Mouse (Mus musculus): Measurements from ENCODE around the gene Tnfrsf13c. TPM values are rescaled to one million over a fixed set of nuclear protein-coding genes. Genes with fewer than 3 reads are reported as not detected.
A peak's percentile ranks its signal among the peaks of the same experiment; 100 is the strongest.

Gene Tnfrsf13c
- total RNA-seq, 2 experiments from 2014 or later, result 0.16 to 0.17 TPM

DNA sequence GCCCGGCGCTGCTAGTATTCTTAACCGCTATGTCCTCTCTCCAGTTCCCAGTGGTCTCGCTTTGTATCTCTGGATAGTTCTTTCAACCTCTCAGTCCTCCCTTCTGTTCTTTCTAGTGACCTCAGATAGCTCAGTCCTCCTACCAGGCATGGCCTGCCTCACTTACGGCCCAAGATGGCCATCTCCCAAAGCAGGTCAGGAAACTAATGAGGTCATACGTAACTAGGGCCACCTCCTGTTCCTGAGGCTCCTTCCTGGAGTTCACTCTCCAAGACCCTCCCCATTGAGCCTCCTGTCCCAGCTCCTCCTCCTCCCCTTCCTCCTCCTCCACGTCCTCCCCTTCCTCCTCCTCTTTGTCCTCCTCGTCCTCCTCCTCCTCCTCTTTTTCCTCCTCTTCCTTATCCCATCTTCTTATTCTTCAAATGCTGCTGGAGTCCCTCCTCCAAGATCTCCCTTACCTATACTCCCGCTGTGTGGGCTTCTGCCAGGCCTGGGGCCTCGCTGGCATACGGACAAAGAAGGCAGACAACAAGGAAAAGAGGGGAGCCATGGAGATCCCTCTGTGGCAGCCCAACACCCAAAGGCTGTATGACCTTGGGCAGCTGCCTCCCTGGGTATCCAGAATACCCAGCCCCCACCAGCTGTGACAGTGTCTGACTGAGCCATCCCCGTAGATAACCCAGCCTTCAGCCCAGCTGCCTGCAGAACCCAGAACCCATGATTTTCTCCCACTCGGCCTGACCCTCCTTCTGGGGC is 14.7 kb downstream of the Tnfrsf13c start:
- no peak for DNase-seq (ENCODE audit: low spot score in 2 of 2)

DNA sequence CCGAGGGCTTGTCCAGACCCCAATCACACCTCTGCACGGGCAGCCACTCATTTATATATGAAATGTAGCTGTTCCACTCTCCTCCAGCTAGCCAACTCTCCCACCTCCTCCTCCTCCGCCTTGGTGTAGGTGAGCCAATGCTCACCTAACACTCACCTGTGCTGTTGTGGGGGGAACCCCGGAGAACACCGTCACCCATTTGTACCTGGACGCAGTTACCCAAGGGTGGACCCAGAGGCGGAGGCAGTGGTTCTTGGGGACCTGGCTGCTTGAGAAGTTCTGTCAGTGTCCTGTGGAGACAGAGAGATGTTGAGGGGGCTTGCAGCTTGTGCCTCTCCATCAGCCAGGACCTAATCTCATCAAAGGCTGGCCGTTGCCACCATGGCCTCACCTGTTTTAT is 15.9 kb downstream of the Tnfrsf13c start:
- DNase-seq (ENCODE audit: low spot score in 2 of 2), result no peak

DNA sequence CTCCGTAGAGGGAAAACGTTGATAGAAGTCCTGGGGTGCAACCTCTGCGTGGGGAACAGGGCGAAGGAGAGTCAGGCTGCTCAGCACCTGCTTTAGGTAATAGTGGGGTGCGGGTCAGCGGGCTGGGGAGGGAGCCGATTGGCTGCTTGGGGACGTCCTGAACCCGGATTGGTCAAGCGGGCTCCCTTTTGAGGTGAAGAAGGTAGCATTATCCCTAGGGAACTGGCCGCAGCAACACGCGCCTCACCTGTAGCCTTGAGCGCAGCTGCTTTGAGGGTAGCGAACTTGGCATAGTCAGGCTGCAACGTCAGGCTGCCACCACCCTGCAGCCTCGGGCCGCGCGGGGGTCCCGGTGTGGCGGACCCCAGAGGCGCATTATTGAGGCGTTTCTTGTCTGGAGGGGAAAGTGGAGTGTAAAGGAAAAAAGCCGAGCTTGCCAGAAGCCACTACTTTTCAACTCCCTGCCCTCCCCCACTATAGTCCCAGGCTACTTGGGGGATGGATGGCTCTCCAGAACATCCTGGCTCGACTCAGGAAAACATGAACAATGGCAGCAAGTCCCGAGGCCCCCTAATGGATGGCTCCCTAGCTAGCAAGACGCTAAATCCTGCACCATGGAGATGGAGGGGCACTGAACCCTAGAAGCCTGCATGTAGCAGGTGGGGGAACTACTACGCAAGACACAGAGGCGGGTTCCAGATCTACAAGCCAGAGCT is 16.5 kb downstream of the Tnfrsf13c start:
- DNase-seq (ENCODE audit: low spot score in 2 of 2), result no peak

DNA sequence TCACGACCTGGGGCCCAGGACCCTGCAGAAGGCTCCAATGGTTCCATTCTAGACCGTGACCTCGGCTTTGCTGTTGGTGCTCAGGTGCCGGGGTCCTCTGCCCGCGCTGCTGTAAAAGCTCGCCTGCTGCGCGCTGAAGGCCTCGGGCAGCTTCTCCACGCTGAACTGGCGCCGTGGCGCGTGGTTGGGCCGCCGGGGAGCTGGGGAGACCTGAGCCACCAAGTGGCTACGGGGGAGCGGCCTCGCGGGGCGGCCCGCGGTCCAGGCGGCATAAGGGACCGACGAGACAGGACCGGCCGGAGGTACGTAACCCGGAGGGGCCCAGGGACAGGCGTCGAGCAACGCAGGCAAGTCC is 17.1 kb downstream of the Tnfrsf13c start:
- DNase-seq (ENCODE audit: low spot score in 2 of 2), result no peak

DNA sequence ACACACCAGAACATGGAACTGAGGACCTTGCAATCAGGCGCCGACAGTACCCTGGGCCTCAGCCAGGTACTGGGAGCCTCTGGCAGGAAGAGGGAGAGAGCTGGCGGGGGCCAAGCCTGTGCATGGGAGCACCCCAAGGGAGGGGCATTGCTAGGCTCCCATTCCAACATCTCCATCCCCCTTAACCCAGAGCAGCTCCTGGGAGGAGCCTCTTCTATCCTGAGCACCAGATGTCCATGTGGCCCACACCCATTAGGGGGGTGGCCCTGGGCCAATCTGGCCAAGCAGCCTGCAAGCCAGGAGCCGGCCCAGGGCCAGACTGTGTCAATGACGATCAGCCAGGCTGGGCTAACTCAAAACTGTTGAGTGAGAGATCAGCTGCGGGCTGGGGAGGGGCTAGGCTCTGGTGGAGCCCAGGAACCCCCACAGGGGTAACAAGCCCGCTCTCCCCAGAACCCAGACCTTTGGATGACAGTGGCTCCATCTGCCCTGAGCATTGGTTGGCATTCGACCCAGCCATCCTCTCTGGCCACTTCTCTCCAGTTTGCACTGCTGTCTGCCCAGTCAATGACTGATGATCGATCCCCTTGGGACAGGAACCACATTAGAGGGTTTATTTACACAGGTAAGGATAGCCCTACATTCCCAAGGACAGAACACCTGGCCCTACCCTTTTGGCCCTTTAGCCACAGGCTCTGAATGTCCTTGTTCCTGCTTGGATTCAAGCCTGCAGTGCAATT is 17.6 kb downstream of the Tnfrsf13c start:
- peak in 1 of 2 experiments; percentile 38 for DNase-seq (ENCODE audit: low spot score in 2 of 2)

DNA sequence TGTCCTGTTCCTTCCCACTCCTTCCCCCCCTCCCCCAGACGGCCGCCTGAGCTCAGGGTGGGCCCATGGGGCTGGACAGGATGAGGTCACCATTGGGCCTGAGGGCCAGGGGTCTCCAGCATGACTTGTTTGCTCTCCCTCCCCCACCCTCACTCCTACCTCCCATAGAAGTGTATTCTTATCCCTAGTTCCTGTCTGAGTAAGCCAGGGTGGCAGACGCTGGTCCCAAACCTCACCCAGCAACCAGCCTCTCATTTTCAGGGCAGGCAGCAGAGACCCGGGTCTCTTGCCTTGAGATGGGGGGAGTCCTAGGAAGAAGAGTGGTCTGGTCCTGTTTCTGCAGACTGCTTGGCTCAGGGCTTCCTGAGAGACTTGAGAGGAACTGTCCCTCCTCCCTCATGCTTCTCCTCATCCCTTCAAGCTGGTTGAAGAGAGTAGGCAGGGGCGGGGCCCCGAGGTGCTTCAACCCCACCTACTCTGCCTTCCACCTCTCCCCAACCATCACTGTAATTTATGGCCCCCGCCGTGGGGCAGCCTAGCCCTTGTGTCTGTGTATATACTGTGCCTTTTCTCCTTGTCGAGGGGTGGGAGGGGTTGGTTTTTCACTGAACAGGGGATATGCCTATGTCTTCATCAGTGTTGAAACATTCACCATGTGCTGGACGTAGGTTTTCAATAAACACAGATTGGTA is 19.3 kb downstream of the Tnfrsf13c start:
- no peak for DNase-seq (ENCODE audit: low spot score in 2 of 2)

DNA sequence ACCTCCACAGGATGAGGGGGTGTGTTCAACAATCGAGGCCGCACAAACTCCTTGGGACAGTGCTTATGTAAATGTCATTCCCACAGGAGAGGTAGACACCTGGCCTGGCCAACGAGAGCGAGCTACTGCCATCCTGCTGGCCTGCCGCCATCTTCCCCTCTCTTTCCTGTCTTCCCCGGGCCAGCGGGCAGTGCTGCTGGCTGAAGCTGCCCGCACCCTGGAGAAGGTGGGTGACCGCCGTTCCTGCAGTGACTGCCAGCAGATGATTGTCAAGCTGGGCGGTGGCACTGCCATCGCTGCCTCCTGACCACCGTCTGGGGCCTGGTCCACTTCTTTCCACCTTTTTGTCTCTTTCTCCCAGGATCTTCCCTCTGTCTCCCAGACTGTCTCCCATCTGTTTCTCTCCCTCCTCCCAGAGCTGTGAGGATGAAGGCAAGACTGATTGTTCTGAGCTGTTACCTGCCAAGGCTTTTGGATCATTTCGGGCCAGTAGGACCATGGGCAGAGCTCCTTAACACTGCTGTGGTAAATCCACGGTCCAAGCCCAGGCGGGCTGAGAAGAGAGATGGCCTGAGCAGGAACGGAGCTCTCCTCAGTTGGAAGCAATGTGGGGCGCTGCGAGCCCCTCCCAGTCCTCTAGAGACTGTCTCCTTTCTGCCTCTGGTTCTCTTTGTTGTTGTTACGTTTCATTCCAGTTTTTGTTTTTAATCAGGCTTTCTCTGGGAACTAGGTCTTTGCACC is 20.4 kb downstream of the Tnfrsf13c start:
- DNase-seq (ENCODE audit: low spot score in 2 of 2), result no peak

DNA sequence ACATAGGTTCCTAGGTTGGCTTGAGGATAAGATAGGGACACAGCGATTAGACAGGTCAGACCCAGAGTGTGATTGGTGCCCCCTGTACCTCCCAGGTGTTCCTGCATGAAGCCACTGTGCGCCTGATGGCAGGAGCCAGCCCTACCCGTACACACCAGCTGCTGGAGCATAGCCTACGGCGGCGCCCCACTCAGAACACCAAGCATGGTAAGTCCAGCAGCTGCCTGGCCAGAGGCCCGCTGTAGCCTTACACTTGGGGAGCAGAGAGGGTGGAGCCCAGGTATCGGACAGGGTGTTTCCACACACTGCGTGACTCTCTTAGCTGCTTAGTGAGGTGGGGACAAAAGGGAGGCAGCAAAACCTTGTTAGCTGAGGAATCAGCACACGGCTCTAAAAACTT is 21.1 kb downstream of the Tnfrsf13c start:
- no peak for DNase-seq (ENCODE audit: low spot score in 2 of 2)

DNA sequence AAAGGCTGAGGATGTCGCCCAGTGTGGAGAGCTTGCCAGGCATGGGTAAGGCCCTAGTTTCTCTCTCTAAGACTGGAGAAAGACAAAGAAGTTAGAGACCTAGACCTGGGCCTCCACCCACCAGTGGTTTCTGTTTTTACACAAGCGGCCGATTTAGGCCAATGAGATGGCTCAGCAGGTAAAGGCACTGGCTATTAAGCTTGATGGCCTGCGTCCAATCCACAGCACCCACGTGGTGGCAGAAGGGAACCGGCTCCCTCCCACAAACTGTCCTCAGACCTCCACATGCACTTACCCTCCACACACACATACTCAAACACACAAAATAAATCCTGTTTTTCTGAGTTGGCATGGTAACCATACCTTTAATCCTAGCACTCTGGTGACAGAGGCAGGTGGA is 22.1 kb downstream of the Tnfrsf13c start:
- no peak for DNase-seq (ENCODE audit: low spot score in 2 of 2)

DNA sequence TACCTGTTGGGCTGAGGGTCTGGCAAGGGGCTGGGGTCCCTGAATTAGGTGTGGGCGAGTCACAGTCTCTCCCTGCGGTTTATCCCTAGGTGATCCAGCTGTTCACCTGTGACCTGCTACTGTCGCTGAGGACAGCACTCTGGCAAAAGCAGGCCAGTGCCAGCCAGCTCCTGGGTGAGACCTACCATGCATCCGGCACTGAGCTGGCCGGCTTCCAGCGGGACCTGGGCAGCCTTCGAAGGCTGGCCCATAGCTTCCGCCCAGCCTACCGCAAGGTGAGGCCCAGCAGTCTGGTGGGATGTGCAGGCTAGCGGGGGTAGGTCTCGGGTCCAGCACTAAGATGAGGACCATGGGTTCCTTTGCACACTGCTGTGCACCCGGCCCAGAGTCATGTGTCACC is 24.6 kb downstream of the Tnfrsf13c start:
- DNase-seq (ENCODE audit: low spot score in 2 of 2), result no peak

DNA sequence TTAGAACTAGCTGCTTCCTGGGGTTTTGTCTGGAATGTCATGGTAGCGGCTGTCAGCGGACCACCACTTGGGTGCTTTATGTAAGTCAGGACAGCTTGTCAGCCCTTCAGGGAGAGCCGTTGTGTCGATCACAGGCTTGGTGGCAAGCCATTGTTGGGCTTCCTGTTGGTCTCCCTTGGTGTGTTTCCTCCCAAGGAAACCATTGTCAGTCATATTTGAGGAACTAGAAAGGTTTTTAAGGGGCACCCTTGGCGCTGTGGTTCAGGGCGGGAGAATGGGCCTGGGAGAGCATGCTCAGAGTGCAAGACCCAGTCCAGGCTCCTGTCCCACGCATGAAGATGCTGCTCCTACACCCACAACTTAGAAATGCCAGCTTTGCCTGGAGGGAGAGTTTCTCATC is 25.8 kb downstream of the Tnfrsf13c start:
- no peak for DNase-seq (ENCODE audit: low spot score in 2 of 2)

DNA sequence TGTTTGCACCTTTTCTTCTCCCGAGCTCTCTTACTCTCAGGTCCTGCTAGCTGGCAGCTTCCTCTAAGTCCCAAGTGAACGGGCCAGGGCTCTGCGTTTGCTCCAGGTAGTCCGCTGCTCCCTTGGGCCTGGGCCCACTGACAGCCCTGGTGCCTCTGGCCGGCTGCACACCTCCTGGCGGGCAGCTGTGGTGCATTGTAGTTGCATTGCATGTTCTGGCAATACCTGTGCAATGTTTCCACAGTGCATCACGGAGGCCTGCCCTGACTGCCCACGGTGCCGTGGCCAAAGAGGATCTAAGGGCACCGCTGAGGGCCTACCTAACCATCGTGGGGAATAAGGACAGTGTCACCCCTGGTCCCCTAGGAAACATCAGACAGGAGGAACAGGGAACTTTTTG is 26.2 kb downstream of the Tnfrsf13c start:
- DNase-seq (ENCODE audit: low spot score in 2 of 2), result no peak

DNA sequence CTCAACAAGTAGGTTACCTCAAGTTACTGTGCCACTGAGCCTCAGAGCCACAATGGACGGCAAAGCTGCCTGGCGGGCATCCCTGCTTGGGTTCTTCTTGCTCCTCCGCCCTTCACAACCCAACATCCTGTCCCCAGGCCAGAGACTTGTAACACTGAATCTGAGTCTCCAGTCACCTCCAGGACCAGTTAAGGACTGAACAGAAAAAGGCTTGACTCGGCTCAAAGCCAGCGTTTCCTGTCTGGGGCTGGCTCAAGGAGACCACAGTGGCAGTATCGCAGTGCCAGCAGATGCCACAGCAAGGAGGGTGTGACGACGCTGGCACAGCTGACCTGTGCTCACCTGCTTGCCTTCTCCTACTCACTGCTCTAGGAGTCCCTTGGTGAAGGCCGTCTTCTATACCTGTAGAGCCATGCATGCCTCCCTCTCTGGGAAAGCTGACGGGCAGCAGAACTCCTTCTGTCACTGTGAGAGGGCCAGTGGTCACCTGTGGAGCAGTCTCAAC is 26.9 kb downstream of the Tnfrsf13c start:
- no peak for DNase-seq (ENCODE audit: low spot score in 2 of 2)

DNA sequence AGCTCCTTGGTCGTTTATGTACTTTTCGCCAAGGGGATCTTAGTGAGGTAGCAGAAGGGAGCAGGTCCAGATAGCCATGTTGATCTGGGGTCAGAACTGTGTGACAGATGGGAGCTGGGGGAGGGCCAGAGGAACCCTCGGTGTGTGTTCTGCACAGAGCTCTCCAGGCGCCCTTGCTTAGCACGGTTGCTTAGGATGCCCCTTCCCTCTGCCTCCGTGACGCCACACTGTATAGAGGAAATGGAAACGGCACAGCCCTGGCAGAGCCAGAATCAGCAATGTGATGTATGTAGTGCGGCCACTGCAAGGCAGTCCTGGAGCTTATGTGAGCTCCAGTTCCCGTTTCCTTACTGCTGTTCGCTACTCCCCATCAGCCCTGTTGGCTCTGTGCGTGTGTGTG is 27.9 kb downstream of the Tnfrsf13c start:
- DNase-seq (ENCODE audit: low spot score in 2 of 2), result no peak

DNA sequence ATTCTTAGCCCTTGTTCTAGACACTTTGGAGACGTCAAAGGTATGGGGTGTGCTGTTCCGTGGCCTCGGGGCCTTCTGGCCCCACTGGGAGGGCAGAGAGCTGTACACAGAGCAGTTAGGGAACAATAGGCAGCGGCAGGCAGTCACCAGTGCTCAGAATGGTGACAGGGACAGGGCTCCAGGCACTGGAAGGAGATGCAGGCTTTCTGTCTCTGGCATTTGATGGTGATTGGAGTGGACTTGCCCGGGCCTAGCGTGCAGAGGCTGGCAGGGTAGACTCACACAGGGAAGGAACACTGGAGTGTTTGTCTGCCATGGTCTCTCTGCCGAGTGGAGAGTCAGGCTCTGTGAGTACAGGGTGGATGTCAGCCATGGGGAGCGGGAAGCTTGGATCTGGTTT is 31.6 kb downstream of the Tnfrsf13c start:
- no peak for DNase-seq (ENCODE audit: low spot score in 2 of 2)

DNA sequence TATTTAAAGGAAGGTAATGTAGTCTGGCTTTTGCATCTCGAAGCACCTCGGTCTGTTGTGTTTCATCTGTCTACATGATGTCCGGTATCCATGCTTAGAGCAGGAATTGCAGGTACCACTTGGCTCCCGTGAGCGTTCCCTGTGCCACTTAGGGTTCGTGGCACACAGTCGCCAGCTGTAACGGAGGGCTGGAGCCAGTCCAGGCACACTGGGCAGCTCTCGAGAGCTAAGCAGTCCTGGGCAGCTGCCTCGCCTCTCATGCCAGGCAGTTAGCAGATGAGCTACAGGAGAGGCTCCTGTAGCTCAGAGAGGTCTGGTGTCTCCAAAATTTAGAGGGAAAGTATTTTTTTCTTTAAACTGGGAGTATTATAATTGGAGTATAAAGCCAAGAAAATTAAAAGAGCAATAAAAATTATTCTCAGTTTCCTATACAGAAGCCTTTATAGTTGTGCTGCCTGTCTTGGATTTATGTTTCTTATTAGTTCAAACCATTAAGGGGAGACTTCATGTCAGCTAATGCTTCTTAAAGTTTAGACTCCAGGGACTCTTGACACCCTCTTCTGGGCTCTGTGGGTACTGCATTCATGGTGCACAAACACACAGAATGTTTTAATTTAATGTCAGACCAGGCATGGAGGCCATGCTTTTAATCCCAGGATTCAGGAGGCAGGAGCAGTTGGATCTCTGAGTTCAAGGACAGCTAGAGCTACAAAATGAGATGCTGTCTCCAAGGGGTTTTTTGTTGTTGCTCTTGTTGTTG is 35.5 kb downstream of the Tnfrsf13c start:
- DNase-seq (ENCODE audit: low spot score in 2 of 2), result no peak

DNA sequence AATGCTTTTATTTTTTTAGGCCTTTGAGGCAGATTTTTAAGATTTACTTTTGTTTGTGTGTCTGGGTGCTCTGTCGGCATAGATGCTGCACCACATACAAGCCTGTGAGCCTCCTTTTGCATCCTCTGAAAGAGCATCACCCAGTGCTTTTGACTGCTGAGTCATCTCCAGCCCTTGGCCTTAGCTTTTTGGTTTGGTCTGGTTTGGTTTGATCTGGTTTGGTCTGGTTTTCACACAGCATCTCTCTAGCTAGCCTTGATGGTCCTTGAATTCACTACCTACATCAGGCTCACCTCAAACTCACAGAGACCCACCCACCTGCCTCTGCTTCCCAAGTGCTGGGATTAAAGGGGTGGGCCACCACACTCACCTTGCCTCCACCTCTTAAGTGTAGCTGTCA is 36.2 kb downstream of the Tnfrsf13c start:
- DNase-seq (ENCODE audit: low spot score in 2 of 2), result no peak

DNA sequence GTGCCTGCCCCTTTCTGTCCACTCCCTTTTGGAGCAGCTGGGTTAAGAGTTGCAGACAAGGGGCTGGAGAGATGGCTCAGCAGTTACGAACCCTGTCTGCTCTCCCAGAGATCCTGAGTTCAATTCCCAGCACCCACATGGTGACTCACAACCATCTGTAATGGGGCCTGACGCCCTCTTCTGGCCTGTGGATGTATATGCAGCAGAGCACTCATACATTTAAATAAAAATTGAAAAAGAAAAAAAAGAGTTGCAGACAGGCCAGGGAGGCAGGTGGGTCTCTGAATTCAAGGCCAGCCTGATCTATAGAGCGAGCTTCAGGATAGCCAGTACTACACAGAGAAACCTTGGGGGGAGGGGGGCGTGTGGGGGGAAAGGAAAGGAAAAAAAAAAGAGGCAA is 36.8 kb downstream of the Tnfrsf13c start:
- no peak for DNase-seq (ENCODE audit: low spot score in 2 of 2)

DNA sequence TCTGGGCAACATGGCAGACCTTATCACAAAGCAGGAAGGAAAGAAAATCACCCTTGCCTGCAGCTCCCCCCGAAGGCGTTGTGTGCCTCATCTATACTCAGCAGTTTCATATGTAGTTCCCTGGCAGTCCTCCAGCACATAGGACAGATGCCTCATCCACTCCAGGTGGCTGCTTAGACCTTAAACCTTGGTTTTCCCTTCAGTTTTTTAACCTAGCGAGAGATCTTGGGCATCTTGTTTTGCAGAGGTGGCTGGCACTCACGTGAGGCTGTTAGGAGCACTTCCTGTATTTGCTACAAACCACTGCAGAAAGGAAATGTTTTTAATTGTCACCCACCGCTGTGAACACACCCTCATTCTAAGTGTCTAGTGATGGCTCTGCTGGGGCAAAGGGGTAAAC is 37.2 kb downstream of the Tnfrsf13c start:
- DNase-seq (ENCODE audit: low spot score in 2 of 2), result no peak

DNA sequence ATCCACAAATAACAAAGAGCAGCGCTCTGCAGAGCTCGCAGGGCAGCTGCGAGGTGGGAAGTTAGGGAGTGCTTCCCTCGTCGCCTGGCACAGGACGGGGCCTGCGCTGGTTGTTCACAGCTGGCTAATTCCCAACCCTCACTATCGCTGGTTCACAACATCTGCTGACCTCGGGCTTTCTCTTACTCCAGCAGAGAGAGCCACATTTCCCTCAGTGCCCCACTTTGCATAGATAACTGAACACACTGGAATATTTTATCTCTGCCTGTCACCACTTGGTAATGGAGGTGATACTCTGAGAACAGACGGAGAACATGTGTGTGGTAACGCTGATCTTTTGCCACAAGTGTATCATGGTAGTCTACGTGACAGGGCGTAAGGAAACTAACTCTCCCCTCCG is 38.0 kb downstream of the Tnfrsf13c start:
- DNase-seq (ENCODE audit: low spot score in 2 of 2), result no peak

Data from adrenal gland, adult 18-20 months (tissue).